Mouse (Mus musculus) lung, adult 2 months (tissue): Measurements from ENCODE around the gene 1700123O20Rik. TPM values are rescaled to one million over a fixed set of nuclear protein-coding genes. Genes with fewer than 3 reads are reported as not detected.
A peak's percentile ranks its signal among the peaks of the same experiment; 100 is the strongest.

Experiments used
- DNase-seq: peaks from one replicate; pipeline ENCODE4 v3.0.0; 2022
- H3K4me1 ChIP-seq: fragments of 200-500 bp; 2 replicates; pipeline ENCODE4 v1.6.1; 2011; ENCODE audit warnings: low read length; ENCODE audit not compliant: control insufficient read depth, insufficient read depth
- H3K4me3 ChIP-seq: fragments of 200-500 bp; replicated peaks from 2 replicates; pipeline ENCODE3; 2011; ENCODE audit warnings: low read depth, mild to moderate bottlenecking, control low read depth, low read length; ENCODE audit errors: extremely low read depth
- CTCF ChIP-seq: fragments of 200-500 bp; IDR thresholded peaks from 2 replicates; pipeline ENCODE4 v1.5.1; 2011; ENCODE audit warnings: mild to moderate bottlenecking, low read length, control low read depth; ENCODE audit not compliant: insufficient read depth
- POLR2A ChIP-seq: fragments of 200-500 bp; IDR thresholded peaks from 2 replicates; pipeline ENCODE4 v1.6.1; 2011; ENCODE audit warnings: low read depth, mild to moderate bottlenecking, control low read depth, low read length, borderline replicate concordance; ENCODE audit errors: extremely low read depth
- WGBS: fragments of 180-500 bp; shearing (Covaris S2); methylation state at CpG from one replicate; pipeline ENCODE4 v1.1.7; 2018; 5-methylcytosine and 5-hydroxymethylcytosine counted together
- polyA plus RNA-seq: library from polyadenylated mRNA; depleted of rRNA; stranded (reverse); fragments of >200 nt; gene quantifications from 2 replicates; pipeline ENCODE4 v1.2.3, GENCODE M21; 2012

The 1700123O20Rik gene
- polyA plus RNA-seq, 1 experiment = 49.8 TPM

DNA sequence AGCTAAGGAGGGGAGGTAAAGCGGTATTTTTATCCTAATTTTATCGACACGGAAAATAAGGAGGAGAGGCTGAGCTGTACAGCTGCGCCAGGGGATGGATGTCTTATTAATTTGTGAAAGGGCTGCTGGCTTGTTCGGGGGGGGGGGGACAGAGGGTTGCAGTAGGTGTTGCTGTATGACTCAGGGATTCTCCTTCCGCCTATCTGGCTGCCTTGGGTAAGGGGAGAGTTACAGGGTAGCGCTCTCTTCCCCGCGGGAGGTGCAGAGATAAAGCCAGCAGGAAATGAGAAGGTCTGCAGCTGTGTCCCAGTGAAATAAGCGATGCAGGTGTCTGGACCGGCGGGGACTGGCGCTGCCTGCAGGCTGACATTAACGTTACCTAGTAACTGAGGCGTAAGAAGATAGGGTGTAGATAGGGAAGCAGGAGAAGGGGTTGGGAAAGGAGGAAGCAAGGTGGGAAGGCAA is 28.6 kb downstream of the 1700123O20Rik start:
- 1% methylated on average over 15 of the region's 15 CpGs for WGBS

DNA sequence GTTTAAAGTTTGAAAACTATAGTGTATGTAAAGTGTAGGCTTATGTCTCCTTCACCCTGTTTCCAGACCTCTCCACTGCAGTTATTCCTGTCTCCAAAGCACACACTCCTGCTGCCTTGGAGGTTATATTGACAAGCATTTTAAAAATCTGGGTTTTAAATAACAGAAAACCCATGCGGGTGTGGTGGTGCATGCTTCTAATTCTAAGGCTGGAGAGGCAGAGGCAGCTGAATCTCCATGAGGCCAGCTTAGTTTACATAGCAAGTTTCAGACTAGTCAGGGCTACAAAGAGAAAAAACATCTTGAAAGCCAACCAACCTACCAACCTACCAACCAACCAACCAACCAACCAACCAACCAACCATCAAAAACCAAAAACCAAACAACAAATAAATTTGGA is 29.4 kb downstream of the 1700123O20Rik start:
- Histone ChIP-seq H3K4me3 (no peak overlapping the region), H3K4me1 (no peaks in the 10 kb centered on the region; the same call in 1 of the 2 replicates)
- DNase-seq = no peak
- TF ChIP-seq CTCF = no peak
- TF ChIP-seq POLR2A = no peak
- 65% methylated on average over 1 of the region's 1 CpGs for WGBS

More for the DNA sequence above, 28.6 kb downstream of the 1700123O20Rik start:
- no peak for TF ChIP-seq POLR2A
- no peak for TF ChIP-seq CTCF
- Histone ChIP-seq H3K4me3 (no peak overlapping the region), H3K4me1 (no peaks in the 10 kb centered on the region; the same call in 1 of the 2 replicates)
- peak; percentile 15 for DNase-seq

DNA sequence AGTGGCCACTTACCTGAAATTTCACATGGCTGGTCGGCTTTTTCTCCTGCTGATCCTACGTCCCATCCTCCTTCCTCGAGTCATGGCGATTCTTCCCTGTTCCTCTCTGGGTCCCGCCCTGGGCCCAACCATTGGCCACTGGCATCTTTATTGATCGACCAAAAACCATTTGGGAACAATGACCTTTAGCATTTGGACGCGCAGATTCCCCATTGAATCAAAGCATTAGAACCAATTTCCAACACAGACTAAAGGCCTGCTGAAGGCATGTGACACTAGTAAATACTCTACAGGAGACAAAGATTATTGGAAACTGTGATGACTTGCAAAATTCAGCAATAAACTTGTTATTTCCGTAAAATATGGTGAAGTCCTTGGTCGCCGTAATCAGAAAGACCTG is 34.0 kb downstream of the 1700123O20Rik start:
- WGBS = 92% methylated on average over 11 of the region's 11 CpGs
- DNase-seq = no peak
- Histone ChIP-seq H3K4me3 (no peak overlapping the region), H3K4me1 (no peaks in the 10 kb centered on the region; the same call in 1 of the 2 replicates)
- TF ChIP-seq POLR2A = no peak
- TF ChIP-seq CTCF = no peak

DNA sequence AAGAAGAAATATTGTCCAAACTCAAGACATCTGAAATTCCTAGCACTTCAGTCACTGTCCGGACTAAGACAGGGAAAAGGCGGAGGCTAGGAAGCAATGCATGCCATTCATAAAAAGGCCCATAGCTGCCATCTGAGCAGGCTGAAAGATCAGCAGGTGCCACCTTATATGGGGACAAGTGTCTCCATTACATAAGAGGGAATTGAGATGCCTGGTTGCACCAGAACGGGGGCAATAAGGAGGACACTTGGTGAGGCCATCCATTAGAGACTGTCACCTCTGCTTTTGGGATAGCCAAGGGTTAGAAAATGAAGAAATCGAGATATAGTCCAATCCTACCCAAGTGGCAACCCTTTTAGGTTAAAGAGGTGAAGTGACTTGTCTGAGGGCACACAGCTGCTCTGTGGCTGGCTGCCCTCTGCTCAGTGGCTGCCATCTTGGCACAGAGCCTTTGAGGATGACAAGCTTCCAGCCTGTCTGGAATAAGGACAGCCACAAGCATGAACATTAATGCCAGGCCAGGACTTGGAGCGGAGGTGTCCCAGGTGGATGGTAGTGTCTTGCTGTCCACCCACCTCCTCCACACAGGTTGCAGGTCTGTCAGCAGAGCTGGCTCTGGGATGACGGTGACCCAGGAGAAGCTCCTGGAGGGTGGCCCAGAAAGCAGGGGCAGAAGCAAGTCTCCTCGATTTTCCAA is 34.8 kb downstream of the 1700123O20Rik start:
- H3K4me1 ChIP-seq = no peaks in the 10 kb centered on the region
- 79% methylated on average over 7 of the region's 7 CpGs for WGBS
- H3K4me3 ChIP-seq = no peak overlapping the region
- no peak for TF ChIP-seq POLR2A
- no peak for TF ChIP-seq CTCF
- DNase-seq = no peak

DNA sequence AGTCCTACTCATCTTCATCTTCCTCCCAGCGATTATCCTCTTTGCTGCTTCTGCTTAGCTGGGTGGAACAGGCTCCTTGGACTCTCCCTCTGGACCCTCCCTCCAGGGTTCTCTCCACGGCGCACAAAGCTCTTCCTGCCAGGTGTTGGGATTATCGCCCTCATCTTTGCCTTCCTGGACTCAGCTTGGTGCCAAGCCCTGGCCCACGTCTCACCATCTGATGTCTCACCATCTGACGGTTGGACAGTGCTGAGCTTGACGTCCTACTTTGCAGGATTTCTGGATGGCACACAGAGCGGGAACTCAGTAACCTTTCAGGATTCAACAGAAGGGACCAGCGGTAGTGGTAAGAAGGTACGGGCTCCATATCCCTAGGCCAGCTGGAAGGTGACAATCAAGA is 35.7 kb downstream of the 1700123O20Rik start:
- no peak overlapping the region for H3K4me3 ChIP-seq
- TF ChIP-seq POLR2A = no peak
- no peak for TF ChIP-seq CTCF
- no peaks in the 10 kb centered on the region for H3K4me1 ChIP-seq
- WGBS = 76% methylated on average over 10 of the region's 10 CpGs
- no peak for DNase-seq

DNA sequence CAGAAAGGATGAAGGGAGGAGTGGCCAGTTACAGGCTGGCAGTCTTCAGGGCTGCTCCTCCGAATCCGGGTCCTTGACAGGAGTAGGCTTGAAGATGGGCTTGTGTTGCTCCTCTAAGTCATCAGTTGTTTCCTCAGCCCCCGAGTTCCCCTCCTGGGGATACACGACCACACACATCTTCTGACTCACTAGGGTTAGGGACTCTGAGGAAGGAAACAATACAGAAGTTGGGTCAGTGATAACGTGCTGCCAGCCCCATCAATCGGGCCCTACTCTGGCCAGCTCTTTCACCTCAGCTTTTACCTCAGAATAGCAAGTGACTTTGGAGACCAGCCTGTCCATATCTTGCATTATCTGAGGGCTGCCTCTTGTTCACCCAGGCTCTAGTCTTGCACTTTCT is 38.0 kb downstream of the 1700123O20Rik start:
- DNase-seq = no peak
- no peak for TF ChIP-seq POLR2A
- no peak for TF ChIP-seq CTCF
- Histone ChIP-seq H3K4me1 (no peaks in the 10 kb centered on the region), H3K4me3 (no peak overlapping the region)
- 64% methylated on average over 6 of the region's 6 CpGs for WGBS

DNA sequence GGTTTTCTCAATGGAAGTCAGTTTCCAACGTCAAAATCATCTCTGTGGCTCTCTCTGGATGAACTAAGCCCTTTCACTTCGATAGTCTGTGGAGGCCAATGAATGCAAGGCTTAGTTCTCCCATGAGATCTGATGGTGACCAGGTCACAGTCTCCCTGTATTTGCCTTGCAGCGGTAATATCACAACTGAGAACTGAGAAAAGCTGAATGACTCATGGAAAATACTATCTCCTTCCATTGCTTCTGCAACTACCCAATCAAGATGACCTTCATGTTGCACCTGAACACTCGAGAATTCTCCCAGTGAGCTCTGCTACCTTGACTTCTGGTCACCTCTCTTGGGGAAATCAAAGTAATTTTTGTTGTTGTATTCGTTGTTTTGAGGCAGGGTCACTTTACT is 41.5 kb downstream of the 1700123O20Rik start:
- DNase-seq = no peak
- TF ChIP-seq CTCF = no peak
- TF ChIP-seq POLR2A = no peak
- no peaks in the 10 kb centered on the region for H3K4me1 ChIP-seq
- 76% methylated on average over 5 of the region's 5 CpGs for WGBS
- no peak overlapping the region for H3K4me3 ChIP-seq

DNA sequence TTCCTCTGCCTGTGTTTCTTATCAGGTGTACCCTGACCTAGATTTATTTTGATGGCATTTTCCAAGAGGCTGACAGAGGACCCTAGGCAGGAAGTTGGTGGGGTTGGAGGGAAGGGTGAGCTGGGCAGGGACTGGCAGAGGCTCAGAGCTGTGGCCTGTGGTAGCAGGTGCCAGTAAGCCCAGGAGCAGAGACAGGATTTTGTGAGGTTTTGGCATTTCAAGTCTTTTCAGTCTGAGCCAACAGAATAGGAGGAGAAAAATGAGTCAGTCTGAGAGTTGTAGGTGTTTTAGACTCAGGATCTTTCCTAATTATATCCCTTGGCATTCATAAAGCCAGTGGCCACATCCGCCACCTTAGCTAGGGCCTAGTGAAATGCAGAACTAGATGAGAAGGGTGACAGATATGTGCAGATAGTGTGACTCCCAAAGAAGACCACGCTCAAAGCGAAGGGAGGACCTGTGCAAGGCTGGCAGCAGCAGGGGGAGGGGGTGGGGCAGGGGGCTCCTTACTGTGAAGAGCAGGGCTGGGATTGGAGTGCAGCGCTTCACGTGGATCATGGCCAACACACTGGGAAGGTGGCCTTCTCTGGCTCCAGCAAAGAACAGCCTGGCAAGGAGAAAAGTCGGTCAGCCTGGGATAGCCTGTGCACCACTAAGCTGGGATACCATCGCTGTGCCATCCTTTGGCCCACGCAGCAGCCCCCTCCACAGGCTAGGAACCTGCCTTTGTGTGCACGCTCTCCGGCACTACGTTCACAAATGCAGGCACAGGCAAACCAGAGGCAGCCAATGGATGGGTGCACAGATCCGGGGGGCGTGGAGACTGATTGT is 43.0 kb downstream of the 1700123O20Rik start:
- H3K4me1 ChIP-seq = no peaks in the 10 kb centered on the region
- 78% methylated on average over 13 of the region's 13 CpGs for WGBS
- no peak for TF ChIP-seq CTCF
- DNase-seq = no peak
- no peak overlapping the region for H3K4me3 ChIP-seq

DNA sequence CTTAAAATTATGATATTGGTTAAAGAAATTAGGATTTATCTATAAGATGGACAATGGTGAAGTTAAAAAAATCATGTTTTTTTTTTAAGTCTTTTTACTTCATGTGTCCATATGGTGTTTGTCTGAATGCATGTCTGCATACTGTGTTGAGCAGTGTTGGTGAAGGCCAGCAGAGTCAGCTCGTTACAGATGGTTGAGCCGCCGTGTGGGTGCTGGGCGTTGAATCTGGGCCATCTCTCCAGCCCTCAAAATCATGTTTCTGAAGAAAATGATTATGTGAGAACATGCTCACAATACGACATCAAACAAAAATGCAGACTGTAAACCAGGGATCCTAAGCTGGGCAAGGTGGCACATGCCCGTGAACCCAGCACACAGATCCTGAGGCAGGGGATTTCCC is 44.3 kb downstream of the 1700123O20Rik start:
- H3K4me3 ChIP-seq = no peak overlapping the region
- 77% methylated on average over 6 of the region's 6 CpGs for WGBS
- no peak for DNase-seq
- H3K4me1 ChIP-seq = no peaks in the 10 kb centered on the region
- TF ChIP-seq CTCF (no peak), POLR2A (no peak)
